Mouse (Mus musculus): ENCODE data around the gene Tmem202.
A peak's percentile ranks its signal among the peaks of the same experiment; 100 is the strongest.

Tmem202 gene

GRCm38 (mm10) chr9:59533422-59533821 lies 6.2 kb downstream of the Tmem202 start:
- DNase-seq (ENCODE audit: low spot score): no peak

GRCm38 (mm10) chr9:59531645-59532044 lies 8.0 kb downstream of the Tmem202 start:
- DNase-seq (ENCODE audit: low spot score): no peak

- DNase-seq (ENCODE audit: low spot score): no peak
These were observed 11.4 kb downstream of the Tmem202 start for GRCm38 (mm10) chr9:59528274-59528673.

- no peak for DNase-seq (ENCODE audit: low spot score)
These were observed 12.1 kb downstream of the Tmem202 start for GRCm38 (mm10) chr9:59527580-59527979.

- no peak for DNase-seq (ENCODE audit: low spot score)
These were observed 12.9 kb downstream of the Tmem202 start for GRCm38 (mm10) chr9:59526727-59527126.

DNA sequence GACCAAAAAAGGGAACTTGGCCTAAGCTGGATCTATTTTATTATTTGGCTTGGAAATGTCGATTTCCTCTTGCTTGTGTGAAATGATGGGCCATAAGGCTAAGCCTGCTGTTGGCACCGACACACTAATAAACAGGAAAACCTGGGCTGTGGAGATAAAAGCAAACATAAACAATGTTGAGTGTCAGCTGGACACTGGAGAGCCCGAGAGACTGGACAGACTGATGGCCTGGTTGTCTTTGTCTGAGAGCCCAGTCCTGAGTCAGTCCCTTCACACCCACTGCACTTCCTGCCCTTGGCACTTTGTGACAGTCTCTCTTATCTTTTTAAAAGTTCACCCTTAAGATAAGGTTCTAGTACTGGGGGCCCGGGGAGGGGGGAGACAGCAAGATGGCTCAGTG lies 16.7 kb downstream of the Tmem202 start:
- no peak for DNase-seq (ENCODE audit: low spot score)

DNA sequence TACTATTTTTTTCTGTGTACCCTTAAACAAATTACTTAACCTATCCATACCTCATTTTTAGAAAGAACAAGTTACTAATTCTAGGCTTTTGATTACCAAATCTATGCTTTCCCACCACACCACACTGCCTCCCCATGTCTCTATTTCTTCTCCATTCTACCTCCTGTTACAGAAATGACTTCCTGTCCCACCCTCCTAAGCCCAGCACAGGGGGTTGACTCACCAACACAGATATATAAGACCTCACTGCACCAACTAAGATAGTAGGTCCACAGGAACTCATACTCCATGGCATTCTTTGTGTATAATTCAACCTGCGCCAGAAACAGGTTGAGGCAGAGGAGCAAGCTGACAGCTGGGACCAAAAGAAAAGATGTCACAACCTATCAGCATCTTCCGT lies 20.3 kb downstream of the Tmem202 start:
- DNase-seq (ENCODE audit: low spot score): no peak

- peak; percentile 61 for DNase-seq (ENCODE audit: low spot score)
These were observed 20.7 kb downstream of the Tmem202 start for GRCm38 (mm10) chr9:59518976-59519375.

DNA sequence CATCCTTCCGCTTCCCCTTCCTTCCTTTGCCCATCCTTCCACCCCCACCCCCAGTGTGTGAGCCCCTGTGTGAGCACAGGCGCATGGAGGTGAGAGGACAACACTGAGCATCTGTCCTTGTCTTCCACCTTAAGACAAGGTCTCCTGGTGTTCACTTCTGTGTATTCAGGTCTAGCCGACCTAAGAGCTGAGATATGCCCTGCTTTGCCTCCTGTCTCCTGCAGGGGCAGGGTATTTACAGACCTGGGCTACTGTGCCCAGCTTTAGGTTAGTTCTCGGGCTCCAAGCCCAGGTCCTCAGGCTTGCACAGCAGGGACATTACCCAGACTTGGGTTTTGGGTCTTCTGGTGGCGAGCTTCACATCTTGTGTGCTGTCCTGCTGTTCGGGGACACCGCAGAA lies 22.5 kb downstream of the Tmem202 start:
- no peak for DNase-seq (ENCODE audit: low spot score)

- DNase-seq (ENCODE audit: low spot score): no peak
These were observed 24.6 kb downstream of the Tmem202 start for GRCm38 (mm10) chr9:59515069-59515468.

DNA sequence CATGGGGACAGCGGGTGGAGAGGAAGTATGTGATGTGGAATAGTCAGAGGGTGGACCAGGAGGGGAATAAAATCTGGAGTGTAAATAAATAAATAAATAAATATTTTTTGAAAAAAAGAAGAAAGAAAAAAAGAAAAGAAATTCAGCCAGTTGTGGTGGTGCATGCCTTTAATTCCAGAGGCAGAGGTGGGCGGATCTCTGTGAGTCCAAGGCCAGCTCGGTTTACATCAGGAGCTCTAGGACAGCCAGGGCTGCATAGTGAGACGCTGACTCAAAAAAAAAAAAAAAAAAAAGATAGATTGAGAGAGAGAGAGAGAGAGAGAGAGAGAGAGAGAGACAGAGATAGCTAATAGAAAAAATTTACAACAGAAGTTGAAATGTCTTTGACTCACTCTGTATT lies 27.3 kb downstream of the Tmem202 start:
- no peak for DNase-seq (ENCODE audit: low spot score)

- DNase-seq (ENCODE audit: low spot score): no peak
These were observed 31.5 kb downstream of the Tmem202 start for GRCm38 (mm10) chr9:59508146-59508545.

GRCm38 (mm10) chr9:59487331-59487730 lies 52.3 kb downstream of the Tmem202 start:
- no peak for DNase-seq (ENCODE audit: low spot score)

- DNase-seq (ENCODE audit: low spot score): peak; percentile 98
These were observed 53.0 kb downstream of the Tmem202 start, which contains the start of gene Arih1 for GRCm38 (mm10) chr9:59486549-59487065. Arih1 (minus strand) TSS chr9:59486618.

GRCm38 (mm10) chr9:59486076-59486518 lies 53.5 kb downstream of the Tmem202 start:
- no peak for DNase-seq (ENCODE audit: low spot score)

GRCm38 (mm10) chr9:59485511-59486075 lies 54.1 kb downstream of the Tmem202 start:
- peak; percentile 70 for DNase-seq (ENCODE audit: low spot score)

GRCm38 (mm10) chr9:59484760-59485159 lies 54.9 kb downstream of the Tmem202 start:
- DNase-seq (ENCODE audit: low spot score): no peak

- DNase-seq (ENCODE audit: low spot score): peak; percentile 6
These were observed 57.2 kb downstream of the Tmem202 start for GRCm38 (mm10) chr9:59482419-59482818.

DNA sequence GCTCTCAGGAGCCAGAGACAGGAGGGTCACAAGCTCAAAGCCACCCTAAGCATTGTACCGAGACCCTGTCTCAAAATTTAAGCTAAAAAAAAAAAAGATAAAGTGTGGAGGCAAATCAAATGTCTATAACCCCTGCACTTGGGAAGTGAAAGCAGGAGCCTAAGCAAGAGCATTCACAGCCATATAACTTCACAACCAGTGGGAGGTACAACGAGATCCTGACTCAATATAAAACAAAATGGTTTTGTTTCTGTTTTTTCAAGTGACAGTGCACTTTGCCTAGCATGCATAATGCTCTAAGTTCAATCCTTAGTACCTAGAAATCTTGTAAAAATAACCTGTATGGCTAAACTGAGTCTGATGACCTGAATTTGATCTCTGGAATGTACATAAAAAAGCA lies 63.0 kb downstream of the Tmem202 start:
- no peak for DNase-seq (ENCODE audit: low spot score)

DNA sequence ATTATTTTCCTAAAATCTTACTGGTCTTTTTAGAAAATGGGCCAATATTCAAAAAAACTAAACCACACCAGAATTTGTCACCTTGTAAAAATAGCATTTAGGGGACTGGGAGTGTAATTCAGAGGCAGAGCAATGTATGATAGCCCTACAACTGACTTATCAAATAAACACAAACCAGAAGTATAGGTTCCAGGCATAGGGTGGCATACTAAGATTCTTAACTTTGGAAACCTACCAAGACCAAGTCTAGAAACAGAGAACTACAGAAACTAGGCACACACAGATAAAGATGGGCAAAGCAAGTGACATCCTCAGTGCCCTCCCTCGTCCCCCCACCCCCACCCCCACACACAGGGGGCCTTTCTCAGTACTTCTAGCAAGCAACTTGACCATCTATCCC lies 64.8 kb downstream of the Tmem202 start:
- DNase-seq (ENCODE audit: low spot score): no peak

DNA sequence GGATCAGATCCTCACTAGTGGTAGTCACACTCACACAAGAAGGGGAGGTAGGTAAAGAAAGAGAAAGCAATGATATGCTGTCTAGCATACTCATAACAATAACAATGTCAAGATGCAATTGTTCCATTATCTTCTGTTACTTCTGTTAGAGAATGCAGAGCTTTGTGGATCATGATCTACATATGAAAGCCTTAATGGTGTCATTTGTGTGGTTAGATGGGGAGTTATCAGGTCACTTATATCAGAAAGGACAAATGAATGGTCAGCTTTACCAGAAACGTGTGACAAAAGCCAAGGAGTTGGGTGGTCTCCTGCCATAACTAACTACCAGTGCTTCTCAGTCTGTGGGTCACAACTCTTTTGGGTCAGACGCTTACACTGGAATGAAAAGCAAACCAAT lies 66.5 kb downstream of the Tmem202 start:
- no peak for DNase-seq (ENCODE audit: low spot score)

DNA sequence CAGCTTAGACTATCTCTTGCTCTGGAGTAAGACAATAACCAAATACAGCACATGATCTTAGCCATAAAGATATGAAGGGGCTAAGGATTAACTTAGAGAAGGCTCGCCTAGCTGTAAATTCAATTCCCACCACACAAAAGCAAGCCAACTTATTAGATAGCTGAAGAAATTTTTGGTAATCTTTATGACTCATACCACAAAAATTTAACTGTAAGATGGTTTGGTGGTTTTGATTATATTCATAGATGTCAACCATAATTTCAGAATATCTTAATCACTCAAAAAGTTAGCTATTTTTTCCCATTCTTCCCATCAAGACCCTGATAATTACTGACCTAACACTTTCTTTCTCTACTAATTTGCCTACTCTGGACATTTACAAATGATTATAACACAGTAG lies 70.2 kb downstream of the Tmem202 start:
- DNase-seq (ENCODE audit: low spot score): no peak

Data from ovary, postnatal 36 days (tissue).